Comparison of ENCODE assay signal across 12 mouse cellular contexts in genomic region chr11:12232743-12233125, GRCm38 (mm10).
A peak's percentile ranks its signal among the peaks of the same experiment; 100 is the strongest.
DNase-seq lines count a peak whose midpoint lies in the region; ATAC-seq and TF ChIP-seq lines count a peak whose summit lies in the region.
"Had no signal": no experiment of that assay in that cellular context is flagged by ENCODE, and none has a peak within 500 bp of the region (broad histone marks: within the 10 kb centered on the region; RNA-seq: fewer than 3 reads in every experiment).

No protein-coding gene starts in this region.

- peaks cover 11% of the 10 kb centered on the region for H3K4me1 ChIP-seq in forebrain, postnatal 0 days (ENCODE audit: insufficient read depth)
- H3K4me1 ChIP-seq in forebrain, embryonic 10.5 days: no peaks in the 10 kb centered on the region

- H3K4me2 ChIP-seq in forebrain, postnatal 0 days (ENCODE audit: low read depth): no peak overlapping the region
- H3K4me2 ChIP-seq: heart, embryonic 13.5 days; liver, embryonic 11.5 days had no signal

- H3K27ac ChIP-seq in forebrain, postnatal 0 days (ENCODE audit: low read depth, low read length): no peak overlapping the region
- H3K27ac ChIP-seq in forebrain, embryonic 10.5 days: no peak overlapping the region
- H3K27ac ChIP-seq in layer of hippocampus, adult 2 months: no peak overlapping the region
- H3K27ac ChIP-seq: heart, embryonic 13.5 days had no signal

- TF ChIP-seq CTCF in forebrain, postnatal 0 days (IDR thresholded peaks at IDR 0.05; ENCODE audit: low read depth): no peak
- TF ChIP-seq CTCF in layer of hippocampus, adult 2 months (conservative IDR thresholded peaks at IDR 0.05): no peak

- WGBS in forebrain, postnatal 0 days: 34% methylated on average over 3 of the region's 3 CpGs
- WGBS in forebrain, embryonic 10.5 days: 90% methylated on average over 3 of the region's 3 CpGs

- H3K4me3 ChIP-seq in forebrain, postnatal 0 days (ENCODE audit: low read depth, low read length): no peak overlapping the region
- H3K4me3 ChIP-seq in forebrain, embryonic 10.5 days: no peak overlapping the region
- H3K4me3 ChIP-seq in layer of hippocampus, adult 2 months: no peak overlapping the region
- H3K4me3 ChIP-seq: heart, embryonic 13.5 days; myocyte had no signal

- no peaks in the 10 kb centered on the region; the same call in 1 of the 2 replicates for H3K27me3 ChIP-seq in forebrain, postnatal 0 days (ENCODE audit: insufficient read depth, low read length)
- H3K27me3 ChIP-seq in forebrain, embryonic 10.5 days (ENCODE audit: poor library complexity, severe bottlenecking): no peaks in the 10 kb centered on the region
- H3K27me3 ChIP-seq: heart, embryonic 13.5 days had no signal

- peak; percentile 22 for DNase-seq in forebrain, postnatal 0 days
- DNase-seq in forebrain, embryonic 10.5 days (ENCODE audit: extremely low spot score, low spot score): no peak
- peak; percentile 6 to 13 for DNase-seq in layer of hippocampus, postnatal 10 days (ENCODE audit: low spot score in 2 of 2)
- DNase-seq in layer of hippocampus, adult 2 months (ENCODE audit: low spot score in 2 of 2): no peak
- peak; percentile 19 for DNase-seq in right cerebral cortex, postnatal 14 days
- DNase-seq in right cerebral cortex, postnatal 25 days: no peak
- no peak for DNase-seq in spleen, postnatal 10 days (ENCODE audit: low spot score in 2 of 2)
- DNase-seq: thymus, adult 18-20 months had no signal

- H3K9me3 ChIP-seq in forebrain, postnatal 0 days (ENCODE audit: low read length): no peaks in the 10 kb centered on the region
- H3K9me3 ChIP-seq in forebrain, embryonic 10.5 days: no peaks in the 10 kb centered on the region
- H3K9me3 ChIP-seq: heart, embryonic 13.5 days had no signal

- H3K36me3 ChIP-seq in forebrain, postnatal 0 days (ENCODE audit: insufficient read depth): no peaks in the 10 kb centered on the region
- no peaks in the 10 kb centered on the region for H3K36me3 ChIP-seq in forebrain, embryonic 10.5 days (replicated peaks)
- H3K36me3 ChIP-seq: heart, embryonic 13.5 days had no signal

- ATAC-seq in forebrain, postnatal 0 days: no peak
- ATAC-seq: inflammation-experienced regulatory T-cells, adult 6 months had no signal

- no peak overlapping the region for H3K9ac ChIP-seq in forebrain, postnatal 0 days
- H3K9ac ChIP-seq: heart, embryonic 13.5 days had no signal

Comparison
In these comparisons a context has a peak if more than half of its experiments do, and no peak if none do; other contexts are left out.
1. DNase-seq: peak in forebrain, postnatal 0 days (single experiment), layer of hippocampus, postnatal 10 days (2 of 2) and right cerebral cortex, postnatal 14 days (single experiment); none in forebrain, embryonic 10.5 days (single experiment), layer of hippocampus, adult 2 months (0 of 2), right cerebral cortex, postnatal 25 days (single experiment) and spleen, postnatal 10 days (0 of 2).